Mouse (Mus musculus) Patski (cell line): ENCODE data around the gene Ptprg. TPM values are rescaled to one million over a fixed set of nuclear protein-coding genes. Genes with fewer than 3 reads are reported as not detected.

ENCODE experiments used
- ATAC-seq: fragments of 100-300 bp; one replicate; pipeline ENCODE4 v1.8.0; 2021
- CTCF ChIA-PET: fragments of 350-600 bp; sonication (Branson Sonifier 250); formaldehyde crosslinking; loops from one replicate; lab custom pipeline; 2022; ENCODE audit warnings: inconsistent platforms; lab: Charles Lee
- POLR2A ChIA-PET: fragments of 350-600 bp; sonication (Branson Sonifier 250); formaldehyde crosslinking; loops from one replicate; lab custom pipeline; 2022; ENCODE audit warnings: antibody characterized with exemption, inconsistent platforms; lab: Charles Lee
- DNase-seq: peaks from one replicate; pipeline ENCODE4 v3.0.0-alpha.2; 2011; ENCODE audit warnings: low read depth, low spot score
- H3K27me3 ChIP-seq: fragments of 371-371 bp; one replicate; pipeline ENCODE4 v1.5.1; 2021
- CTCF ChIP-seq: fragments of 100-300 bp; IDR thresholded peaks from one replicate; pipeline ENCODE4 v1.5.1; 2021
- in situ Hi-C: fragments of 300-500 bp; cut with MboI; formaldehyde crosslinking; loops from 3 replicates; pipeline ENCODE4 v1.11.1; 2018; ENCODE audit warnings: low pct_unique_long_range_greater_than_20kb, mixed read lengths
- polyA plus RNA-seq: library from polyadenylated mRNA; unstranded; gene quantifications from one replicate; pipeline ENCODE4 v1.2.3, GENCODE M21; 2021

Gene Ptprg
- polyA plus RNA-seq, 1 experiment from 2014 or later: 40.1 TPM

- no peak for DNase-seq
- H3K27me3 ChIP-seq: no peaks in the 10 kb centered on the region
- POLR2A ChIA-PET: interaction anchor here (0.6 kb wide), 1 partner anchor 270 kb away, joined by 3 read pairs; no protein-coding TSS in a partner anchor
- CTCF ChIA-PET: interaction anchor here (0.8 to 3.2 kb wide), 4 partner anchors 11 to 379 kb away, joined by 3 to 14 read pairs (median 4); no protein-coding TSS in a partner anchor
- in situ Hi-C loops: loop anchor here (5.0 to 10.0 kb wide), 3 partner anchors 110 to 583 kb away; no protein-coding TSS in a partner anchor
- peak; percentile 32 for ATAC-seq
- no peak for TF ChIP-seq CTCF
These were observed 1.1 kb downstream of the Ptprg start for GRCm38 (mm10) chr14:11554306-11555041.

- no peak for TF ChIP-seq CTCF
- in situ Hi-C loops: loop anchor here (5.0 to 10.0 kb wide), 3 partner anchors 110 to 582 kb away; no protein-coding TSS in a partner anchor
- ATAC-seq: no peak
- H3K27me3 ChIP-seq: no peaks in the 10 kb centered on the region
- ChIA-PET POLR2A (interaction anchor here (0.6 kb wide), 1 partner anchor 269 kb away, joined by 3 read pairs; no protein-coding TSS in a partner anchor), CTCF (interaction anchor here (0.8 to 3.2 kb wide), 5 partner anchors 11 to 378 kb away, joined by 3 to 14 read pairs (median 4); no protein-coding TSS in a partner anchor)
- no peak for DNase-seq
These were observed 1.7 kb downstream of the Ptprg start for GRCm38 (mm10) chr14:11555061-11555501.

- no peak for ATAC-seq
- no peak for TF ChIP-seq CTCF
- in situ Hi-C loops: loop anchor here (5.0 to 10.0 kb wide), 3 partner anchors 109 to 582 kb away; no protein-coding TSS in a partner anchor
- H3K27me3 ChIP-seq: no peaks in the 10 kb centered on the region
- no peak for DNase-seq
- POLR2A ChIA-PET: interaction anchor here (1.6 kb wide), 1 partner anchor 103 kb away, joined by 3 read pairs; no protein-coding TSS in a partner anchor
- CTCF ChIA-PET: interaction anchor here (0.8 to 3.2 kb wide), 4 partner anchors 10 to 377 kb away, joined by 3 to 14 read pairs (median 6); no protein-coding TSS in a partner anchor
These were observed 2.4 kb downstream of the Ptprg start for GRCm38 (mm10) chr14:11555521-11556355.

DNA sequence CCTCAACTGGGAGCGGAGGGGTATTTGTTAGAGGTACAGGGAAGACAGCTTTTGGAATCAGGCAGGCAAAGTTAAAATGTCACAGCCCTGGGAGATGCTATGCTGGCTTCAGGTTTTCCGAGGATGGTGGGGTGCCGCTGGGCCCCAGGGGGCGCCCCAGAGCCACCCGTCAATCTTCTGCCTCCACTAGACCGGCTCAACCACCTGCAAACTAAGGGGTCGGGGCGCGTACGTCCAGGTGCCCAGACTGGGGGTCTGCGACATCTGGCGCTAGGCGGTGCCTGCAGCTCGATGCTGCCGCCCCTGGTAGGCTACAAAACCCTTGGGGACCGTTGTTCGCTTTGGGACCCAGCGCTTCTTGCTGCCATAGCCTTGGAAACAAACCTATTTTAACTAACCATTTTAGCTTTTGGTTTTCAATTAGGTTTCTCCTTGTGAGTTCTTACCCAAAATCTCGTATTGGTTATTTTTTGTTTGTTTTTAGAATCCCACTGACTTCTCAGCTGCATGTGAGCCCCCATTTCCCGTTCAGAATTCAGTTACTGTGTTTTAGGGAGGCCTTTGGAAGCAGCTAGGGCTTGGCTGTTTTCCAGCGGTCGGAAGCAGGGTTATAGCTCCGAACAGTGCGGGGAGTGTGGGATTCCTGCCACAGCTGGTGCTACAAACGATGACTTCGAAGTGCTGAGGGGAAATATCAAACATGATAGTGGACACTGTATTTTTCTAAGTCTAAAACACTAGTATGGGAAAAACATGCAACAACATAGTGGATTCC, 3.2 kb downstream of the Ptprg start:
- no peaks in the 10 kb centered on the region for H3K27me3 ChIP-seq
- ATAC-seq: no peak
- no peak for DNase-seq
- POLR2A ChIA-PET: interaction anchor here (1.6 kb wide), 2 partner anchors 19 to 102 kb away, joined by 3 read pairs; no protein-coding TSS in a partner anchor
- TF ChIP-seq CTCF: no peak
- in situ Hi-C loops: loop anchor here (5.0 to 10.0 kb wide), 3 partner anchors 108 to 581 kb away; no protein-coding TSS in a partner anchor
- CTCF ChIA-PET: interaction anchor here (1.6 to 3.2 kb wide), 3 partner anchors 9 to 57 kb away, joined by 4 to 14 read pairs (median 9); no protein-coding TSS in a partner anchor

GRCm38 (mm10) chr14:11558496-11558895, 5.2 kb downstream of the Ptprg start:
- in situ Hi-C loops: loop anchor here (5.0 to 10.0 kb wide), 3 partner anchors 106 to 579 kb away; no protein-coding TSS in a partner anchor
- TF ChIP-seq CTCF: no peak
- ATAC-seq (no peak), DNase-seq (no peak)
- ChIA-PET POLR2A (no interaction called here), CTCF (interaction anchor here (0.9 kb wide), 1 partner anchor 13 kb away, joined by 3 read pairs; no protein-coding TSS in a partner anchor)
- H3K27me3 ChIP-seq: no peaks in the 10 kb centered on the region

GRCm38 (mm10) chr14:11560641-11561232, 7.4 kb downstream of the Ptprg start:
- DNase-seq: no peak
- POLR2A ChIA-PET: interaction anchor here (0.6 kb wide), 1 partner anchor 257 kb away, joined by 3 read pairs; no protein-coding TSS in a partner anchor

GRCm38 (mm10) chr14:11561397-11561796, 8.1 kb downstream of the Ptprg start:
- no peaks in the 10 kb centered on the region for H3K27me3 ChIP-seq
- in situ Hi-C loops: loop anchor here (5.0 kb wide), 2 partner anchors 51 to 256 kb away; no protein-coding TSS in a partner anchor
- no peak for TF ChIP-seq CTCF
- ATAC-seq (no peak), DNase-seq (no peak)
- ChIA-PET CTCF (interaction anchor here (0.9 to 1.2 kb wide), 2 partner anchors 10 to 81 kb away, joined by 3 read pairs; no protein-coding TSS in a partner anchor), POLR2A (interaction anchor here (0.6 kb wide), 1 partner anchor 256 kb away, joined by 3 read pairs; no protein-coding TSS in a partner anchor)

More at GRCm38 (mm10) chr14:11560641-11561232, 7.4 kb downstream of the Ptprg start:
- no peak for ATAC-seq
- H3K27me3 ChIP-seq: no peaks in the 10 kb centered on the region
- no peak for TF ChIP-seq CTCF
- CTCF ChIA-PET: interaction anchor here (0.9 to 1.2 kb wide), 2 partner anchors 10 to 82 kb away, joined by 3 read pairs; no protein-coding TSS in a partner anchor
- in situ Hi-C loops: loop anchor here (5.0 kb wide), 2 partner anchors 52 to 257 kb away; no protein-coding TSS in a partner anchor

- no peak for DNase-seq
- in situ Hi-C loops: loop anchor here (5.0 kb wide), 2 partner anchors 49 to 254 kb away; no protein-coding TSS in a partner anchor
- no peak for ATAC-seq
- POLR2A ChIA-PET: no interaction called here
- H3K27me3 ChIP-seq: no peaks in the 10 kb centered on the region
- TF ChIP-seq CTCF: no peak
- CTCF ChIA-PET: interaction anchor here (1.3 kb wide), 1 partner anchor 78 kb away, joined by 3 read pairs; no protein-coding TSS in a partner anchor
These were observed 9.5 kb downstream of the Ptprg start for GRCm38 (mm10) chr14:11562870-11563269.
